Mouse (Mus musculus): Measurements from ENCODE around the gene Tmem179. TPM values are rescaled to one million over a fixed set of nuclear protein-coding genes. Genes with fewer than 3 reads are reported as not detected.

The Tmem179 gene
- 40.0 and 49.0 TPM in 2 replicates for polyA plus RNA-seq (2014; fragmentation: Nextera tagmentation; extraction: Ambion mirVana)

GRCm38 (mm10) chr12:112516697-112517337 is at the start of gene Tmem179:
Gene Tmem179, minus strand, starts transcription at chr12:112516747.
- DNase-seq (ENCODE audit: low spot score), result peak; percentile 62
- ATAC-seq, result peak; percentile 32; the same call in 1 of the 2 replicates
- H3K4me2 ChIP-seq (ENCODE audit: low read length), result no peak within 1 kb of the TSS
- H3K4me1 ChIP-seq (ENCODE audit: control insufficient read depth, insufficient read depth, low read length), result peaks cover 15% of the 10 kb centered on the region
- 14% methylated on average over 14 of the region's 14 CpGs for WGBS
- H3K9me3 ChIP-seq (replicated peaks; ENCODE audit: control insufficient read depth, low read length), result no peaks in the 10 kb centered on the region
- H3K27ac ChIP-seq (ENCODE audit: low read depth, low read length), result no peak within 1 kb of the TSS
- H3K36me3 ChIP-seq (ENCODE audit: control insufficient read depth, insufficient read depth, low read length), result no peaks in the 10 kb centered on the region
- H3K4me3 ChIP-seq (ENCODE audit: low read depth, low read length), result no peak within 1 kb of the TSS
- H3K9ac ChIP-seq (ENCODE audit: low read length), result no peak within 1 kb of the TSS
- 0 out of 2 replicates have a peak, but pooled peaks cover 8% of the 10 kb centered on the region for H3K27me3 ChIP-seq (replicated peaks; ENCODE audit: control insufficient read depth, insufficient read depth, low read length)

DNA sequence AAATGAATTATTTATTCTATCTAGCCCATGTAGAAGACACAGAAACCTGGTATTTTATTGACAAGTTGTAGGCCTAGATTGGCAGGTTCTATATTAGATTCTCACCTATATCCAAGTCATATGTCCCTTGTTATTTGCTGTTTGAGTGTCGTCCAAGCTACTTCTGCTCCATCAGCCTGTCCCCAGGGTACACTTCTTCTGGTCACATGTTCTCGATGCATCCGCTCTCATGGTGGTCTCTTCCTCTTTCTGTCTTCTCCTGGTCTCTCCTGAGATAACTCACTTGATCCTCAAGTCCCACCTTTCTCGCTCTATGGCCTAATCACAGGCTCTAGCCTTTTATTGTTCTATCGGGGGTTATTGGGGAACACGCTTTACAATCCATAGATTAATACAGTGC is 46.5 kb upstream of the Tmem179 start:
- ATAC-seq, result no peak
- H3K9ac ChIP-seq (ENCODE audit: low read length), result no peak overlapping the region
- H3K4me3 ChIP-seq (ENCODE audit: low read depth, low read length), result no peak overlapping the region
- no peaks in the 10 kb centered on the region for H3K4me1 ChIP-seq (ENCODE audit: control insufficient read depth, insufficient read depth, low read length)
- H3K27ac ChIP-seq (ENCODE audit: low read depth, low read length), result no peak overlapping the region
- H3K9me3 ChIP-seq (replicated peaks; ENCODE audit: control insufficient read depth, low read length), result no peaks in the 10 kb centered on the region
- 92% methylated on average over 6 of the region's 6 CpGs for WGBS
- no peaks in the 10 kb centered on the region for H3K27me3 ChIP-seq (replicated peaks; ENCODE audit: control insufficient read depth, insufficient read depth, low read length)
- H3K4me2 ChIP-seq (ENCODE audit: low read length), result no peak overlapping the region
- DNase-seq (ENCODE audit: low spot score), result no peak
- H3K36me3 ChIP-seq (ENCODE audit: control insufficient read depth, insufficient read depth, low read length), result no peaks in the 10 kb centered on the region

GRCm38 (mm10) chr12:112562462-112562861 is 45.9 kb upstream of the Tmem179 start:
- H3K36me3 ChIP-seq (ENCODE audit: control insufficient read depth, insufficient read depth, low read length), result no peaks in the 10 kb centered on the region
- no peaks in the 10 kb centered on the region for H3K27me3 ChIP-seq (replicated peaks; ENCODE audit: control insufficient read depth, insufficient read depth, low read length)
- WGBS, result 87% methylated on average over 5 of the region's 5 CpGs
- H3K9me3 ChIP-seq (replicated peaks; ENCODE audit: control insufficient read depth, low read length), result no peaks in the 10 kb centered on the region
- H3K9ac ChIP-seq (ENCODE audit: low read length), result no peak overlapping the region
- no peaks in the 10 kb centered on the region for H3K4me1 ChIP-seq (ENCODE audit: control insufficient read depth, insufficient read depth, low read length)
- DNase-seq (ENCODE audit: low spot score) (no peak), ATAC-seq (no peak)
- no peak overlapping the region for H3K4me2 ChIP-seq (ENCODE audit: low read length)
- no peak overlapping the region for H3K27ac ChIP-seq (ENCODE audit: low read depth, low read length)
- no peak overlapping the region for H3K4me3 ChIP-seq (ENCODE audit: low read depth, low read length)

GRCm38 (mm10) chr12:112561163-112561562 is 44.6 kb upstream of the Tmem179 start:
- H3K4me2 ChIP-seq (ENCODE audit: low read length), result no peak overlapping the region
- no peaks in the 10 kb centered on the region for H3K4me1 ChIP-seq (ENCODE audit: control insufficient read depth, insufficient read depth, low read length)
- H3K9ac ChIP-seq (ENCODE audit: low read length), result no peak overlapping the region
- no peak overlapping the region for H3K4me3 ChIP-seq (ENCODE audit: low read depth, low read length)
- H3K27ac ChIP-seq (ENCODE audit: low read depth, low read length), result no peak overlapping the region
- H3K27me3 ChIP-seq (replicated peaks; ENCODE audit: control insufficient read depth, insufficient read depth, low read length), result no peaks in the 10 kb centered on the region
- H3K9me3 ChIP-seq (replicated peaks; ENCODE audit: control insufficient read depth, low read length), result no peaks in the 10 kb centered on the region
- WGBS, result 70% methylated on average over 3 of the region's 3 CpGs
- ATAC-seq (no peak), DNase-seq (ENCODE audit: low spot score) (no peak)
- no peaks in the 10 kb centered on the region for H3K36me3 ChIP-seq (ENCODE audit: control insufficient read depth, insufficient read depth, low read length)

DNA sequence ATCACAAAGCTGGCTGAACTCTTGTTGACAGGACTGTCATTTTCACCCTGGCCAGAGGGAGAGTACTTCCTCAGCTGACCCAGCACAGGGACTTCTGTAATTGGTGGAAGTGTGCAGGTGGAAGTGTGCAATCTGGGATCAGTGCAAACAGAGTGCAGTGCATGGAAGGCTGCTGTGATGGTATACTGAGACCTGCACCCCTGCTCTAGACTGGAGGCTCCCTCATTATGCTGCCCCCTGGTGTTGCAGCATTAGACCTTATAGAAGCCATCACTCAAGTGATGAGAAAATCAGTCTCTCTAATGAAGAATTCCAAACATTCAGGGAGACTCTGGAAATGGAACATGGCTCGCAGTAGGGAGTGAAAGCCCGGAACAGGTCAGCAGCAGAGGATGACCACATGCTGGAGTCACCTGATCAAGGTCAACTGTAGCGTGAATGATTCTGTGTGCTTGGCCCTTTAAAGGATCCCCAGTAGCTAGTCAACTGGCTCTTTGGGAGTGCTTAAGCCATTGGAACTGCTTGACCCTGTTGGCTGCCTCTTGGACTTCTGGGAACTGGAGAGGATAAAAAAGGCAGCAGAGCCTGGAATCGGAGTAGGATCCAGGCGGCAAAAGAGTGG is 43.7 kb upstream of the Tmem179 start:
- Histone ChIP-seq H3K4me1 (ENCODE audit: control insufficient read depth, insufficient read depth, low read length) (no peaks in the 10 kb centered on the region), H3K36me3 (ENCODE audit: control insufficient read depth, insufficient read depth, low read length) (no peaks in the 10 kb centered on the region), H3K27ac (ENCODE audit: low read depth, low read length) (no peak overlapping the region), H3K9ac (ENCODE audit: low read length) (no peak overlapping the region), H3K9me3 (replicated peaks; ENCODE audit: control insufficient read depth, low read length) (no peaks in the 10 kb centered on the region), H3K4me2 (ENCODE audit: low read length) (no peak overlapping the region), H3K27me3 (replicated peaks; ENCODE audit: control insufficient read depth, insufficient read depth, low read length) (no peaks in the 10 kb centered on the region), H3K4me3 (ENCODE audit: low read depth, low read length) (no peak overlapping the region)
- DNase-seq (ENCODE audit: low spot score), result no peak
- no peak for ATAC-seq
- 55% methylated on average over 5 of the region's 5 CpGs for WGBS

- Histone ChIP-seq H3K4me1 (ENCODE audit: control insufficient read depth, insufficient read depth, low read length) (no peaks in the 10 kb centered on the region), H3K36me3 (ENCODE audit: control insufficient read depth, insufficient read depth, low read length) (no peaks in the 10 kb centered on the region), H3K27me3 (replicated peaks; ENCODE audit: control insufficient read depth, insufficient read depth, low read length) (no peaks in the 10 kb centered on the region), H3K4me2 (ENCODE audit: low read length) (no peak overlapping the region), H3K4me3 (ENCODE audit: low read depth, low read length) (no peak overlapping the region), H3K9me3 (replicated peaks; ENCODE audit: control insufficient read depth, low read length) (no peaks in the 10 kb centered on the region), H3K9ac (ENCODE audit: low read length) (no peak overlapping the region), H3K27ac (ENCODE audit: low read depth, low read length) (no peak overlapping the region)
- no peak for ATAC-seq
- no peak for DNase-seq (ENCODE audit: low spot score)
- WGBS, result 75% methylated on average over 6 of the region's 6 CpGs
Observed at GRCm38 (mm10) chr12:112559671-112560070, 43.1 kb upstream of the Tmem179 start.

DNA sequence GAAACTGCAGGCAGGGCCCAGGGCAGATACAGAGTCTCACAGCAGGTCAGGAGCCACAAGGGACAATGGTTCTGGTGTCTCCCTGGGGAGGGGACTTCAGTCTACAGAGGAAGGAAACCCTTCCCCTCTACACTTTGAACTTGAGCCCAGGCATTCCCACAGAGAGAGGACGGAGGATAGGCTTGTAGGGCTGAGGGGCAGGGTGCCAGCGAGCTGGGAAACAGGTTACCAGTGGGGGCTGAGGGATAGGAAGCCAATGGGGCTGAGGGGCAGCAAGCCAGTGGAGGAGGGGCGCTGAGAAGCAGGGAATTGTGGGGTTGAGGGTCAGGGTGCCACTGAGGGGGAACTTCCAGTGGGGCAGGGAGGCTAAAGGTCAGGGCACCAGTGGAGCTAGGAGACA is 42.7 kb upstream of the Tmem179 start:
- 47% methylated on average over 3 of the region's 3 CpGs for WGBS
- DNase-seq (ENCODE audit: low spot score) (no peak), ATAC-seq (no peak)
- H3K9ac ChIP-seq (ENCODE audit: low read length), result no peak overlapping the region
- no peak overlapping the region for H3K4me3 ChIP-seq (ENCODE audit: low read depth, low read length)
- no peak overlapping the region for H3K27ac ChIP-seq (ENCODE audit: low read depth, low read length)
- H3K4me1 ChIP-seq (ENCODE audit: control insufficient read depth, insufficient read depth, low read length), result no peaks in the 10 kb centered on the region
- no peaks in the 10 kb centered on the region for H3K9me3 ChIP-seq (replicated peaks; ENCODE audit: control insufficient read depth, low read length)
- H3K27me3 ChIP-seq (replicated peaks; ENCODE audit: control insufficient read depth, insufficient read depth, low read length), result no peaks in the 10 kb centered on the region
- H3K4me2 ChIP-seq (ENCODE audit: low read length), result no peak overlapping the region
- H3K36me3 ChIP-seq (ENCODE audit: control insufficient read depth, insufficient read depth, low read length), result no peaks in the 10 kb centered on the region

DNA sequence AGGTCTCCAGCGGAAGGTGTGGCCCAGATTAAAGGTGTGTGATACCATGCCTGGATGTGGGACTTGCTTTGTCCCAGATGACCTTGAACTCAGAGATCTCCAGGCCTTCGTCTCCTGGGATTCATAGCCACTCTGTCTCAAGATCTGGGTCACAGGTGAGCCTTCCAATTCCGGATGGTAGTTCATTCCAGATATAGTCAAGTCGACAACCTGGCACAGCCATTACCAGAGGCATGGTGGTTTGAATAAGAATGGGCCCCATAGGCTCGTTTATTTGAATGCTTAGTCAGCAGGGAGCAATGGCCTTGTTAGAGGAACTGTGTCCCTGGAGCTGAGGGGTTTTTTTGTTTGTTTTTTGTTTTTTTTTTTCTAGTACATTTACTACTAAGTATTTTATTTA is 40.7 kb upstream of the Tmem179 start:
- no peak for ATAC-seq
- no peak overlapping the region for H3K4me2 ChIP-seq (ENCODE audit: low read length)
- DNase-seq (ENCODE audit: low spot score), result no peak
- no peaks in the 10 kb centered on the region for H3K9me3 ChIP-seq (replicated peaks; ENCODE audit: control insufficient read depth, low read length)
- no peaks in the 10 kb centered on the region for H3K36me3 ChIP-seq (ENCODE audit: control insufficient read depth, insufficient read depth, low read length)
- WGBS, result 70% methylated on average over 5 of the region's 5 CpGs
- H3K4me1 ChIP-seq (ENCODE audit: control insufficient read depth, insufficient read depth, low read length), result no peaks in the 10 kb centered on the region
- no peak overlapping the region for H3K27ac ChIP-seq (ENCODE audit: low read depth, low read length)
- no peaks in the 10 kb centered on the region for H3K27me3 ChIP-seq (replicated peaks; ENCODE audit: control insufficient read depth, insufficient read depth, low read length)
- H3K4me3 ChIP-seq (ENCODE audit: low read depth, low read length), result no peak overlapping the region
- H3K9ac ChIP-seq (ENCODE audit: low read length), result no peak overlapping the region

GRCm38 (mm10) chr12:112556531-112557060 is 40.0 kb upstream of the Tmem179 start:
- H3K9me3 ChIP-seq (replicated peaks; ENCODE audit: control insufficient read depth, low read length), result no peaks in the 10 kb centered on the region
- no peak overlapping the region for H3K9ac ChIP-seq (ENCODE audit: low read length)
- H3K36me3 ChIP-seq (ENCODE audit: control insufficient read depth, insufficient read depth, low read length), result no peaks in the 10 kb centered on the region
- 83% methylated on average over 9 of the region's 9 CpGs for WGBS
- no peak for ATAC-seq
- no peaks in the 10 kb centered on the region for H3K27me3 ChIP-seq (replicated peaks; ENCODE audit: control insufficient read depth, insufficient read depth, low read length)
- DNase-seq (ENCODE audit: low spot score), result no peak
- no peaks in the 10 kb centered on the region for H3K4me1 ChIP-seq (ENCODE audit: control insufficient read depth, insufficient read depth, low read length)
- H3K4me2 ChIP-seq (ENCODE audit: low read length), result no peak overlapping the region
- no peak overlapping the region for H3K27ac ChIP-seq (ENCODE audit: low read depth, low read length)
- no peak overlapping the region for H3K4me3 ChIP-seq (ENCODE audit: low read depth, low read length)

Data from forebrain, embryonic 14.5 days (tissue).